Mouse (Mus musculus) thymus, adult 18-20 months (tissue): ENCODE results near the gene Zfp367.

Source experiments
- DNase-seq, 2 experiments: peaks; one replicate each; pipeline ENCODE4 v3.0.0; 2022; ENCODE audit warnings: mixed read lengths in 2 of 2

The Zfp367 gene

DNA sequence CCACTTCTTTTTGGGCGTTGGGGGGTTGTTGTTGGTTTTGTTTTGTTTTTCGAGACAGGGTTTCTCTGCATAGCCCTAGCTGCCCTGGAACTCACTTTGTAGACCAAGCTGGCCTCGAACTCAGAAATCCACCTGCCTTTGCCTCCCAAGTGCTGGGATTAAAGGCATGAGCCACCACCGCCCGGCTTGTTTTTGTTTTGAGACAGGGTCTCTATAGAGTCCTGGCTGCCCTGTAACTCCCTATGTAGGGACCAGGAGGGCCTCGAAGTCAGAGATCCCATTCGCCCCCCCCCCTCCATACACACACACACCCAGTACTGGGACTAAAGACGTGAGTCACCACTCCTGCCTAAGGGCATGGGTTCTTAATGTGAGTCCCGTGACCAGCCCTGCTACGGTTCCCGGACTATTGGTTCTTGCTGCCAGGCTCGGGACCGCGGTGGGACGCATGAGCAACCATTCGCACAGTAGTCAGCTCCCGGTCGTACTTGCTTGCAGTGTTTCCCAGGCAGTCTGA, 807 bp upstream of the Zfp367 start:
- DNase-seq: peak; percentile 39 to 42

DNA sequence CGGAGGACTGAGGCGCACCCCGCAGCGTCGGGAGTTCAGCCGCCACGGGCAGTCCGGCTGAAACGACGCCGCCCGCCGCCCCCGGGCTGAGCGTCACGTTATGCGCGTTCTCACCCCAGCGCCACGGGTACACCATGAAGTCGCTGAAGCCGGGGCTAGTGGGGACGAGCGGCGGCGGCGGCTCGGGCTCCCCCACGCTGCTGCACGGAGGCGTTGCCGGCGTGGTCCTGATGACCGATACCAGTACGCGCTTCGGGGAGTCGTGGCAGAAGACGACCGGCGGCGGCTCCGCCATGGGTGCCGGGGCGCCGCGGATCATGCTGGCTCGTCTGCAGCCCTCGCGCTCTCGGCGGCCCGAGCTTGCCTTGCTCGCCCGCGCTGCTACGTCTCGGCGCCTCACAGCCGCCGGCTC, 325 bp downstream of the Zfp367 start:
- DNase-seq: peak in 1 of 2 experiments; percentile 48

DNA sequence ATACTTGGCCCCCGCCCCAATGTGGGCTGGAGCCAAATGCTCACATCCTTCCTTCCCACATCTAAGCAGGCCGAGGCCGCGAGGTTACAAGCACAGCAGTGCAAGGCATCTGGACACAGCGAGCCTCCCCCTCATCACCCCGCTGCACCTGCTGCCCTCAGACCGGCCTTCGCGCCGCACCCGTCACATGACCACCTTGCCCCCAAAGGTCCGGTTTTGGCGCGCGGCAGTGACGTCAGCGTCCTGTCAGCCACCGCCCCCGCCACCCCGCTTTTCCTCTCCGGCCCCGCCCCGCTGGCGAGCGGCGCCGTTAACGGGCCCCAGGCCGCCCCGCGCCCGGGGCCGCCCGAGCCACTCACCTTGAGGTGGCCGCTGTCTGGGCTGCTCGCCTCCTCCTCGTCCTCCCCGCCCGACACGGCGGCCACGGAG, 747 bp downstream of the Zfp367 start:
- DNase-seq: peak; percentile 66 to 74

DNA sequence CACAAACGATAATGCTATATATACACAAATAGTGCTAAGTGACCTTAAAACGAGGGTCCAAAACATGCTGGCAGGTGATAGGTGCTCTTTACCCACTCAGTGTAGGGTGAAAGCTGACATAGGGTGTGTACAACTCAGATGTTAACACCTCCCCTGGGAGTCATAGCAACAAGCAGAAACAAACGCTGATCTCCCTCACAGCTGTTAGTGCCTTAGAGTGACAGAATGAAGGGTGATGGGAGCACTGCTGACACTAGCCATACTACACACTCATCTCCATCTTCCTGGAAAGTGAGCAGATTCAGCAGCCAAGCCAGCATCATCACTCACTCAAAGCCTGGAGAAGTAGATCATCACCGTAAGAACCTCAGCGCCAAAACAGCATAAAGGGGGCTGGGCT, 2.9 kb downstream of the Zfp367 start:
- no peak for DNase-seq

DNA sequence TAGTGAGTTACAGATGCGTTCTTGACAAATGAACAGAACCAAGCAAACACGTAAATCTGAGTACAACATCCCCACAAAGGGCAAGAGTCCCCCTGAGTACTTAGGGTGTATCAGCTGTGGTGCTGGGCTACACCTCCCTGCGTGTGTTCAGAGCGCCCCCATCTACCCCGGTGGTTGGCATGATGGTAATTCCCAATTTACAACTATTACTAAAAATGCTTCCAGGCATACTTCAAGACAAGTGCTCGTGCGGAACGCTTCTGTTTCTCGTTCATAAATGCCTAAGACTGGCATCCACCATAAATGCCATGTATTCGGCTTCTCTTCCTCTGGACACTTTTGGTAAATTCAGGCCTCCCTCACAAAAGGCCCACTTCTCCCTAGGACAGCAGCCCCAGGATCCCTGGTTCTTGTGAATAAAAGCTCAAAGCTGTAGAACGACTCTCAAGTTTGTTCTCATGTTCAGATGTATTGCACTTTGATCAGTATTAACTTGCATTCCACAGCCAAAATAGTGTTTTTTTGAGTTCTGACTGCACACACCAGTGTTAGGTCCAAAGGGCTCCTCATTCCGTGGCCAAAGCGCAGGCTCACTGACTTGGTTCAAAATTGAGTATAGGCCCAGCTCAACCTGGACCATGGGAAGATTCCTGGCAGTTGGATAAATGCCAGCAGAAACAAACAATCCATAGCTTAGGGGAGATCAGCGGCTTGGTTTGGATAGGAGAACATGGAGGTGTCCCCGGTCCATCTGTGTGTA, 23.2 kb downstream of the Zfp367 start:
- DNase-seq: peak; percentile 31 to 46

DNA sequence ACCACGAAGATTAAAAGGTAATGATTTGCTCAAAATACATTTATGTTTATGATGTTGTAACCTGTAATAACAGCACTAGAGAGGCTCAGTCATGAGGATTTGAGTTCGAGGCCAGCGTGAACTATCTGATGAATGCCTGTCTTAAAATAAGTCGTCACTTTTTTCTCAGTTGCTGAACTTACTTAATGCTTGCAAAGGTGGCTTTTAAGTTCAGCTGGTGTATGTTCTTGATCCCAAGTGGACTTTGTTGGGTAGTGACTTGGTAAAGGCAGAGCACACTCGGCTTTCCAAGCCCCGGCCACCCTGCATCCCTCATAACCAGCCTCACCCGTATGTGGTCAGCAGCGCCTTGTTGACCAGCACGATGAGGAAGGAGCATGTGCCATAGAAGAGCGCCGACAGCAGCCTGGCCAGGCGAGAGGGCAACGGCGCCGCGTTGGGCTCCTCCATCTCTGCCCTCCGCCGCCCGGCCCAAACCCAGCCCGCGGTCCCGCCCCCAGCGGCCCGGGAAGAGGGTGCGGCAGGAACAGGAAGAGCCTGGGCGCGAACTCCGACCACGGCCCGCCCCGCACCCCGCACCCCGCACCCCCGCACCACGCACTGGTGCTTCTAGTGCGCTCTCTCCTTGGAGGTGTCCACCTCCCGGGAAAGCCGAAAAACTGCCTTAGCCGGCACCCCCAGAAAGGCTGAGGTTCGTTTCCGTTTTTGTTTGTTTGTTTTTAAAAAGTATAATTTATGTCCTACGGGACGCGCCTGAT, 24.0 kb downstream of the Zfp367 start, which contains the start of gene Slc35d2:
Slc35d2 (minus strand) TSS at position 511 of the 758 bp plus-strand sequence.
- peak; percentile 38 to 51 for DNase-seq

DNA sequence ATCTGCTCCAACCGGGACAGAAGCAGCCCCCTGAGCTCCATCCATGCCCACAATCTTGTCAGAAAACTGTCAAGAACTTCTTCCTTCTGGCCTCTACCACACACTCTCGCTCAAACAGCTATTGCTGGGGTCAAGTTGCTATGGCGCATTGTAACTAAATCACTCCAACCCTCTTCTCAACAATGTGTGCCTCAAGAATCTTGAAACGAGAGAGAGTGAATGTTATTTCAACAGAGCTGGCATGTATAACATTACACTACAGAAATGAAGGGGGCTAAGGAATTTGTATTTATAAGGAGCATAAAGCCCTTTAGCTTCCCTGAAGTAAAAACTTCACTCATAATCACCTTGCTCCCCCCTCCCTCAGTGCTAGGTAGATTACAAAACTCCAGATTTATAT, 26.7 kb downstream of the Zfp367 start:
- no peak for DNase-seq

DNA sequence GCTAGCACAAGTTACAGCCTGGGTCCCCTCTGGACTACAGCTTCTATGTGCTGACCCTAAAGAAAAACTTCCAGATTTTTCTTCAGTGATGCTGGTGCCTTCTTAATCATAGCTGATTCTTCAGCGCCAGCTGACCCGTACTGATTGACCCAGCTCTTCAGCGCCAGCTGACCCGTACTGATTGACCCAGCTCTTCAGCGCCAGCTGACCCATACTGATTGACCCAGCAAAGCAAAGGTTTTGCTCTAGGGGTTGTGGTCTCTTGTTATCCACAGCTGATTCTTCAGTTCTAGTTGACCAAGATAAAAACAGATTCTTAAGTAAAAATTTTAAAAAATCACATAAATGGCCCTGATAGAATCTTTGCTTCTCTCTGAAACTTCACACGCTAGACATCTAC, 28.1 kb downstream of the Zfp367 start:
- DNase-seq: no peak

DNA sequence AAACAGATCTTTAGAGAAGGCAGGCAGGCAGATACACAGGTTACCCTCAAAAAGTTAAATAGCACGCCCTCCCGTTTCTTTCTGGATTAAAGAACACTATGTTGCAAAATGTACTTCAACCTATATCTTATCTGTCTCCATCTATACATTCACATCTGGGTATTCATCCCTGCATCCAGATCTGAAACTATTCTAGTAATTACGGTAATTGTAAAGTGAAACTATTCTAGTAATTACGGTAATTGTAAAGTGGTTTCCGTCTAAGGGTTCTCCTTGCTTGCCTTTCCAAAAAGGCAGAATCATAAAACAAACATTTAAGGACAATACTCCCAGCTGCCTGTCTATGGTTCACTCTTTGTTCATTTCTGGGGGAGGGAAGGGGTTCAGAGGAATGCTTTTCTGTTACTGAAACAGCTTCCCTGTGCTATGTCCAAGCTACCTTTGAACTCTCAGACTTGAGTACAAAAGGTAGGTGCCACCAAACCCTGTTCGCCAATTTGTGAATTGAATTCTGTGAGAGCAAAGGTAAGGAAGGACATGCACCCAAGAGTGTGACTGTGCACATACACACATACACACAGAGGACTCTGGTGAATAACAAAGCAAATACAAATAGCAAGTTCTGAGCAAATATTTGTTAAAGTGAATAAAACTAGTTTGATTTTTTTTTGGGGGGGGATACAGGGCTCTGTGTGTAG, 29.4 kb downstream of the Zfp367 start:
- no peak for DNase-seq

DNA sequence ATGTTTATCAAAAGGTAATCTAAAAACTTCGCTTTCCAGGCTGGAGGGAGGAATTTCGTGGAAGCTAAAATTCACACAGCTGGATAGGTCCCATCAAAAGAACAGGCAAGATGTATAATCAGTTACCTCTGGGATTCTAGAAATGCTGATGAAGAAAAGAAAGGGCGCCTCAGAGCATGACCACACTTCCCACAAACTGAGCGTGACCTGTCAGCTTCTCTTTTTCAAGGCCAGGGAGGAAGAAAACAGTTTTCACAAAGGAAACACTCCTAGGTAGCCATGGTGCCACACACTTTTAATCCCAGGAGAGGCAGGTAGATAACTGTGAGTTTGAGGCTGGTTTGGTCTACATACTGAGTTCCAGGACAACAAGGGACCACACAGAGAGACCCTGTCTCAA, 32.2 kb downstream of the Zfp367 start:
- no peak for DNase-seq

DNA sequence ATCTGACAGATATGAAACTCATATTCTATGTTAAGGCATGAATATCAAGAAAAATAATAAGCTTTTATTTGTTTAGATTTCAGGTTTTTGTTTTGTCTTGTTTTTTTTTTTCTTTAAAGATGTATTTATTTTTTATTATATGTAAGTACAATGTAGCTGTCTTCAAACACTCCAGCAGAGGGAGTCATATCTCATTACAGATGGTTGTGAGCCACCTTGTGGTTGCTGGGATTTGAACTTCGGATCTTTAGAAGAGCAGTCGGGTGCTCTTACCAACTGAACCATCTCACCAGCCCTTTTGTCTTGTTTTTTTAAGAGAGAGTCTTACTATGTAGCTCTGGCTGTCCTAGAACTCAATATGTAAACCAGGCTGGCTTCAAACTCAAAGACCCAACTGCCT, 35.6 kb downstream of the Zfp367 start:
- no peak for DNase-seq

DNA sequence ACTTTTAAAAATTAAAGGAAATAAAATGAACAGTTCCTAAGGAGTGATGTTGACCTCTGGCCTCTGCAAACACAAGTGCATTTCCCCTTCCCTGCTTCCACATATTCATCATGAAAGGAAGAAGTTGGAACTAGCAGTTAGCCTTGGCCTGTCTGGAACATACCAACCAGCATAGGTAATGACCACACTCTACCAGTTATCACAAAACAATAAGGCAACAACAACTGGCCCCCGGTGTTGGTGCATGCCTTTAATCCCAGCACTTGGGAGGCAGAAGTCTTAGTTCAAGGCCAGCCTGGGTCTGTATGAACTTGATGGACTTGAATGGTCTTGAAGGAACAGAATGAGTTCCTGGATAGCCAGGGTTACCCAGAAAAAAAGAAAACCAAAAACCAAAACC, 42.6 kb downstream of the Zfp367 start:
- no peak for DNase-seq

DNA sequence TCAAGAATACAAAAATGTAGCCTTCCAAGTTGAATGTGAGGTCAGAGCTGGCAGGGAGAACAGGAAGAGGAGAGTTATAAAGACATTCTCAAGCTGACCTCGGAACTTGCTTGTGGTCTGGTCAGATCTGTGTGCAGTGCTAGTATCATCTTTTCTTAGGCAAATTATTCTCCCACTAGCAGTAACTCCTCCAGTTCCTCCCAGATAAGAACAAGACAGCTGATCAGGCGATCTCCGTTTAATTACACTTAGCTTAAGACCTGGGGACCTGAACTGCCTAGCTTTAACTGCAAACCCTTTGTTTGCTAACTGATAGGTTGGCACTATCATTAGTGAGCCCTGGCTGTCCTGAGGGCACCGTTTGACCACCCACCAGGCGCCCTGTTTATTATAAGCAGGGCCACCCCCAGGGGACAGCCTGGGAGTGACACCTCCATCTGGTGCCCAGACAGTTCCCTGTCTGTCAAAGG, 44.6 kb downstream of the Zfp367 start:
- no peak for DNase-seq

DNA sequence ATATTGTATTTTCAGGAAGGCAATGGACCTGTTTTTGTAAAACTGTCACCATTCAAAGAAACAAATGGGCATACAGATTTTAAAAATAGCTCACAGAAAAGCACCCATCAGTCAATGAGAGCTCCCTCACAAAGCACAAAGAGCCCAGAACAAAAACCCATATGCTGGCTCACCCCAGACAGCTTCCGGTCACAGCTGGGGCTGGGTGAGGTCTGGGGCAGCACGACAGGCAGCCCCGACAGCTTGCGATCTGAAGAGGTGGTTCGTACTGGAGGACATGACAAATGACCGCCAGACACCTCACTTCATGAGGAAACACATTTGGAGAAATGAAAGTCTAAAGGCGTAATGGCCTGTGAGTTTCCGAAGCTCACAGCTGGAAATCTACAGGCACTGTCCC, 45.5 kb downstream of the Zfp367 start:
- DNase-seq: no peak

DNA sequence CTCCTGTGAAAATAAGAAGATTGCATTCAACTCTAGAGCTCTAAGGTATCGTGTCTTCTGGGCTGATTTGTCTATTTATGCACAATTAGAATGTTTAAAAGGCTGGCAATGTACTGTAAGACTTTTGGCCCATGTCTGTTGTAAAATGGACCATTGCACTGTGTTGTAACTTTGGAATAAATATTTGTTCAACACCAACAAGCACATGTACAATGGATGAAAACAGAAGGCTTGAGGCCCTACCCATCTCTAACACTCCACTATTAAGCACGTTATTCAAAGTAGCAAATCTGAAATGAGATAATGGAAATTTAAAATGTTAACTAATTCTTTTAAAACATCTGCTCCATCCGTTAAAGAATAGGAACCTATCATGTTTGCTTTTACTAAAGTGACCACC, 45.9 kb downstream of the Zfp367 start:
- no peak for DNase-seq

DNA sequence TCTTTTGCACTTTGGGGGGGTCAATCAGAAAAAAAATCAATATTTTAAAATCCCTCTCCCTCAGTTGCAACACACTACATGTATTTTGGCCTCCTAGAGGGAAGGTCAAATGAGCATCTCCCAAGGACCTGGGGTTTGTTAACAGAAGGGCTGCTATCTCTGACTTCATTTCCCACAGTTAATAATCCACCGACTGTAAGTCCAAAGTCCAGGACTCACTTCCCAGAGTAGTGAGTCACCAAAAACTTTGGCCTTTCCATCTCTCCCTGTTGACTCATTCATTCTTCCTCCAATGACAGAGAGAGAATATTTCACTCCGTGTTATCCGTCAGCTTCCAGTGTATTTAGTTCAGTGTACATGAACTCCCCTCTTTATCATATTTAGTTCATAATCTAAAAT, 47.3 kb downstream of the Zfp367 start:
- DNase-seq: no peak

DNA sequence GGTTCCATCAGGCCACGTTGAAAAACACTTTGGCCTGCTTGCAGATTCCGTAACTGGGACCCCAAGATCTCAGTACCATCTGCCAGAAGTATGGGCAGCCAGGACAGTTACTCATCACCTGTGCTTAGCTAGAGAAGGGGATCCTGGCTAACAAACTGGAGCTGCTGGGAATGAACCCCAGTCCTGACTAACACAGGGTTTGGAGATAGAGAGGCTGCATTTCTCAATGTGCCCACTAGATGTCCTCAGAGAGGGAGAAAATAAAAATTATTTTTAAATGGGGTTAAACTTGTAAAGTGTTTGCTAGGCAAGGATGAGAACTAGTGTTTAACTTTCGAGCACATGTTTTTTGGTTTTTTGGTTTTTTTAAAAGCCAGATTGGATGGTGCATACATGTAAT, 52.8 kb downstream of the Zfp367 start:
- DNase-seq: no peak

DNA sequence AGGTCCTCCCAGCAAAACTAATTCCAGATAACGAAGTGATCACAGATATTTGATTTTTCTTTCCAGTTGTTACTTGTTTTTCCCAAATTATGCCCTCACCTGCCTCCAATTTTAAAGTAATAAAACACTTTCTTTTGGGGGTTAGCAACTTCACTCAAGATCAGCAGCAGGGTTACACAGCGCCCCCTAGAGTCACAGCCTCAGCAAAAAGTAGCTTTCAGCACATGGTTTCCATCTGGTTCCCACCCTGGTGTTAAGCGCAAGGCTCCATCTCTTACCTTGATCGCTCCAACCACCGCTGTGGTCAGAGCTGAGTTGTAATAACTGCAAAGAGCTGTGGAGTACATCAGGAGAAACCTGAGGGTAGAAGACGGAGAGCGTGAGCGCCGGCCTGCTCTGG, 54.0 kb downstream of the Zfp367 start:
- DNase-seq: peak in 1 of 2 experiments; percentile 6

DNA sequence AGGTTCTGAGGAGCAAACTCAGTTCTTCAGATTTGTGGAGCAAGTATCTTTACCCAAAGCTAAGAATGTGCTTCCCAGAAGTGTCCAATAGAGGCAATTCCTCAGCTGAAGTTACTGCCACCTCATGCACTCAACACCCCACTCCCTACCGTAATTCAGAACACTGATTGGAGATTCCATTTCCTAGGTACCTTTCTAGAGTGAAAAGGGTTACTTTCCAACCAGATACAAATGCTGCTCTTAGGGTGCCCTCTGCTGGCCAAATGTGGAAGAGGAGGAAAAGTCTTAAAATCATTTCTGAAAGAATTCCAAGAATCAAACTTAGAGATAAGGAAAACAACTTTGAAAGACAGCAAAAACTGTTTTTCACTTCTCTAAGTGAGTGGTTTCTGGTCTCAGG, 59.7 kb downstream of the Zfp367 start:
- no peak for DNase-seq

DNA sequence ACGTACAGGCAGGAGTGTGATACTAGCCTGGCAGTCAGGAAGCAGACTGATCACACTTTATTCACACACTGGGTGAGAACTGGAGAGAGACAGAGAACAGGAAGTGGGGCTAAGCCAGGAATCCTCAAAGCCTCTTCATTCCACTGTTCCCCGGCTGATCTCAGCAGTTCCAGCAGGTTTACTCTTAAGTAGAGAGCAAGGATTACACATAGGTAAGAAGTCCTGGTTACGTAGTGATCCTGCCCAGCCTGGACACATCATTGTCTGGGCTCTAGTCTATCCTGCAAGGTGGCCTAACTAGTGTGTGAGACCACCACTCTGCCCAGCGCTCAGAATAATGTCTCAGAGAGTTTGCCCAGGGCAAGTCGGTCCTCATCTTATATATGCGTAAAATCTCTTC, 60.2 kb downstream of the Zfp367 start:
- no peak for DNase-seq

DNA sequence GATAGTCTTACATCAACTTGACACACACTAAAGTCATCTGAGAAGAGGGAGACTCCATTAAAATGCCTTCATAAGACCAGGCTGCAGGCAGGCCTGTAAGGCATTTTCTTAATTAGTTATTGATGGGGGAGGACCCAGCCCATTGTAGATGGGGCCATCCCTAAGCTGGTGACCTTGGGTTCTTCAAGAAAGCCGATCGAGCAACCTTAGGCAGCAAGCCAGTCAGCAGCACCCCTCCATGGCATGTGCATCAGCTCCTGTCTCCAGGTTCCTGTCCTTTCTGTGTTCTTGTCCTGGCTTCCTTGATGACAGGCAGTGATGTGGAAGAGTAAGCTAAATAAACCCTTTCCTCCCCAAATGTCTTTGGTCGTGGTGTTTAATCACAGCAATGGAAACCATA, 60.9 kb downstream of the Zfp367 start:
- DNase-seq: no peak

DNA sequence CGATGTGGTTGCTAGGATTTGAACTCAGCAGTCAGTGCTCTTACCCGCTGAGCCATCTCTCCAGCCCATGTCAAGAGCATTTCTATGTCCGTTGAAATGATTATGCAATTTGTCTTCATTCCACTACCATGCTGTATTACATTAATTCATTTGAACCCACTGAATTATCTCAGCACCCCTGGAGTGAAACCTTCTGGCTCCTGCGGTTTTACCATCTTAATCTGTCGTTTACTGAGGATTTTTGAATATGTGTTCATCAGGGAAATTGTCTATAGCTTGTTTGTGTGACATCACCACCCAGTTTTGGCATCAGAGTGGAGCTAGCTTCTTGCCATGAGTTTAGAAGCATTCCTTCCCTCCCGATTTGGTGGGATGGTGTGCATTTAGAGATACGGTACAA, 62.0 kb downstream of the Zfp367 start:
- no peak for DNase-seq

DNA sequence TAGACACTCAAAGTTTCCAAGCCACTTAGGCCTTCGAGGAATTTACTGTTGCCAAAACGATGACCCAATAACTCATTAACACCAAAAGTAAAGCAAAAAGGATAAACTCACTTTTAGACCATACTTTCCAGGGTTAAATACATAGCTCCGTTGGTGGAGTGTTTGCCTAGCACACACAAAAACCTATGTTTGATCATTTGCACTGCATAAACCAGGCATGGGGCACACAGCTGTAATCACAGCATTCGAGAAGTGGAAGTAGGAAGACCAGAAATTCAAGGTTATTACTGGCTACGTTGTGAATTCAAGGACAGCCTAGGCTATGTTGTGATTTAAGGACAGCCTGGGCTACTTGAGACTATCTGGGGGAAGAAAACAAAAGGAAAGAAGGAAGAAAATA, 62.7 kb downstream of the Zfp367 start:
- DNase-seq: no peak
